Mouse (Mus musculus): Measurements from ENCODE around the gene Lin7b.

- TF ChIP-seq CTCF (IDR thresholded peaks at IDR 0.05) (no peak), EP300 (IDR thresholded peaks at IDR 0.05) (no peak)
These were observed 2.0 kb upstream of the Lin7b start for GRCm38 (mm10) chr7:45372371-45372770.

Data from lung, postnatal 0 days (tissue).